Mouse (Mus musculus): Measurements from ENCODE around the gene Cmss1. TPM values are rescaled to one million over a fixed set of nuclear protein-coding genes. Genes with fewer than 3 reads are reported as not detected.

Cmss1 gene
- polyA plus RNA-seq, 1 experiment from 2014 or later: 33.9 TPM

- no peak for ATAC-seq (ENCODE audit: low FRiP score, low read depth)
- no peak overlapping the region for H3K27ac ChIP-seq (replicated peaks)
- no peak overlapping the region for H3K4me2 ChIP-seq
- WGBS: 79% methylated on average over 11 of the region's 11 CpGs
- no peaks in the 10 kb centered on the region for H3K36me3 ChIP-seq
- H3K4me1 ChIP-seq (replicated peaks): no peaks in the 10 kb centered on the region
- H3K27me3 ChIP-seq: no peaks in the 10 kb centered on the region
- no peak overlapping the region for H3K9ac ChIP-seq
- H3K9me3 ChIP-seq: no peaks in the 10 kb centered on the region
- no peak overlapping the region for H3K4me3 ChIP-seq
Measured at GRCm38 (mm10) chr16:57336770-57337423, 269.8 kb downstream of the Cmss1 start.

- Histone ChIP-seq H3K9ac (no peak overlapping the region), H3K4me1 (replicated peaks) (no peaks in the 10 kb centered on the region), H3K4me2 (no peak overlapping the region), H3K9me3 (no peaks in the 10 kb centered on the region), H3K4me3 (no peak overlapping the region), H3K36me3 (no peaks in the 10 kb centered on the region), H3K27ac (replicated peaks) (no peak overlapping the region), H3K27me3 (no peaks in the 10 kb centered on the region)
- no peak for ATAC-seq (ENCODE audit: low FRiP score, low read depth)
- WGBS: 87% methylated on average over 7 of the region's 7 CpGs
Measured at GRCm38 (mm10) chr16:57332301-57332700, 274.4 kb downstream of the Cmss1 start.

GRCm38 (mm10) chr16:57330111-57330510, 276.6 kb downstream of the Cmss1 start:
- no peak overlapping the region for H3K4me3 ChIP-seq
- H3K9ac ChIP-seq: no peak overlapping the region
- no peaks in the 10 kb centered on the region for H3K27me3 ChIP-seq
- ATAC-seq (ENCODE audit: low FRiP score, low read depth): no peak
- no peaks in the 10 kb centered on the region for H3K4me1 ChIP-seq (replicated peaks)
- no peak overlapping the region for H3K4me2 ChIP-seq
- no peaks in the 10 kb centered on the region for H3K9me3 ChIP-seq
- no peak overlapping the region for H3K27ac ChIP-seq (replicated peaks)
- WGBS: 85% methylated on average over 2 of the region's 2 CpGs
- no peaks in the 10 kb centered on the region for H3K36me3 ChIP-seq

- Histone ChIP-seq H3K4me3 (no peak overlapping the region), H3K9me3 (no peaks in the 10 kb centered on the region), H3K27me3 (no peaks in the 10 kb centered on the region), H3K36me3 (no peaks in the 10 kb centered on the region), H3K4me2 (no peak overlapping the region), H3K4me1 (replicated peaks) (no peaks in the 10 kb centered on the region), H3K27ac (replicated peaks) (no peak overlapping the region), H3K9ac (no peak overlapping the region)
- WGBS: 77% methylated on average over 8 of the region's 8 CpGs
- no peak for ATAC-seq (ENCODE audit: low FRiP score, low read depth)
Measured at GRCm38 (mm10) chr16:57329028-57329427, 277.6 kb downstream of the Cmss1 start.

GRCm38 (mm10) chr16:57326996-57327395, 279.7 kb downstream of the Cmss1 start:
- Histone ChIP-seq H3K4me2 (no peak overlapping the region), H3K4me1 (replicated peaks) (no peaks in the 10 kb centered on the region), H3K9ac (no peak overlapping the region), H3K27me3 (no peaks in the 10 kb centered on the region), H3K36me3 (no peaks in the 10 kb centered on the region), H3K4me3 (no peak overlapping the region), H3K9me3 (no peaks in the 10 kb centered on the region), H3K27ac (replicated peaks) (no peak overlapping the region)
- ATAC-seq (ENCODE audit: low FRiP score, low read depth): no peak
- 75% methylated on average over 7 of the region's 7 CpGs for WGBS

- Histone ChIP-seq H3K36me3 (no peaks in the 10 kb centered on the region), H3K4me2 (no peak overlapping the region), H3K4me3 (no peak overlapping the region), H3K9ac (no peak overlapping the region), H3K27me3 (no peaks in the 10 kb centered on the region), H3K9me3 (no peaks in the 10 kb centered on the region), H3K27ac (replicated peaks) (no peak overlapping the region), H3K4me1 (replicated peaks) (no peaks in the 10 kb centered on the region)
- ATAC-seq (ENCODE audit: low FRiP score, low read depth): no peak
- WGBS: 67% methylated on average over 7 of the region's 7 CpGs
Measured at GRCm38 (mm10) chr16:57319284-57320124, 287.2 kb downstream of the Cmss1 start.

- no peak overlapping the region for H3K9ac ChIP-seq
- no peaks in the 10 kb centered on the region for H3K27me3 ChIP-seq
- H3K9me3 ChIP-seq: no peaks in the 10 kb centered on the region
- no peaks in the 10 kb centered on the region for H3K36me3 ChIP-seq
- no peaks in the 10 kb centered on the region for H3K4me1 ChIP-seq (replicated peaks)
- no peak overlapping the region for H3K4me2 ChIP-seq
- 86% methylated on average over 8 of the region's 8 CpGs for WGBS
- H3K27ac ChIP-seq (replicated peaks): no peak overlapping the region
- no peak for ATAC-seq (ENCODE audit: low FRiP score, low read depth)
- no peak overlapping the region for H3K4me3 ChIP-seq
Measured at GRCm38 (mm10) chr16:57318637-57319125, 288.0 kb downstream of the Cmss1 start.

GRCm38 (mm10) chr16:57317882-57318636, 288.6 kb downstream of the Cmss1 start:
- ATAC-seq (ENCODE audit: low FRiP score, low read depth): no peak
- Histone ChIP-seq H3K4me3 (no peak overlapping the region), H3K36me3 (no peaks in the 10 kb centered on the region), H3K4me1 (replicated peaks) (no peaks in the 10 kb centered on the region), H3K27me3 (no peaks in the 10 kb centered on the region), H3K9ac (no peak overlapping the region), H3K9me3 (no peaks in the 10 kb centered on the region), H3K4me2 (no peak overlapping the region), H3K27ac (replicated peaks) (no peak overlapping the region)
- 48% methylated on average over 13 of the region's 13 CpGs for WGBS

- 82% methylated on average over 4 of the region's 4 CpGs for WGBS
- no peaks in the 10 kb centered on the region for H3K9me3 ChIP-seq
- ATAC-seq (ENCODE audit: low FRiP score, low read depth): no peak
- H3K4me1 ChIP-seq (replicated peaks): no peaks in the 10 kb centered on the region
- H3K9ac ChIP-seq: no peak overlapping the region
- H3K27me3 ChIP-seq: no peaks in the 10 kb centered on the region
- H3K4me3 ChIP-seq: no peak overlapping the region
- no peak overlapping the region for H3K27ac ChIP-seq (replicated peaks)
- no peak overlapping the region for H3K4me2 ChIP-seq
- no peaks in the 10 kb centered on the region for H3K36me3 ChIP-seq
Measured at GRCm38 (mm10) chr16:57317127-57317526, 289.5 kb downstream of the Cmss1 start.

- no peak for ATAC-seq (ENCODE audit: low FRiP score, low read depth)
- H3K9me3 ChIP-seq: no peaks in the 10 kb centered on the region
- no peaks in the 10 kb centered on the region for H3K4me1 ChIP-seq (replicated peaks)
- H3K36me3 ChIP-seq: no peaks in the 10 kb centered on the region
- no peak overlapping the region for H3K27ac ChIP-seq (replicated peaks)
- no peak overlapping the region for H3K4me2 ChIP-seq
- WGBS: 92% methylated on average over 9 of the region's 9 CpGs
- no peaks in the 10 kb centered on the region for H3K27me3 ChIP-seq
- H3K9ac ChIP-seq: no peak overlapping the region
- H3K4me3 ChIP-seq: no peak overlapping the region
Measured at GRCm38 (mm10) chr16:57315026-57315425, 291.6 kb downstream of the Cmss1 start.

GRCm38 (mm10) chr16:57314236-57314635, 292.4 kb downstream of the Cmss1 start:
- Histone ChIP-seq H3K4me2 (no peak overlapping the region), H3K9ac (no peak overlapping the region), H3K27ac (replicated peaks) (no peak overlapping the region), H3K27me3 (no peaks in the 10 kb centered on the region), H3K9me3 (no peaks in the 10 kb centered on the region), H3K4me3 (no peak overlapping the region), H3K4me1 (replicated peaks) (no peaks in the 10 kb centered on the region), H3K36me3 (no peaks in the 10 kb centered on the region)
- ATAC-seq (ENCODE audit: low FRiP score, low read depth): no peak
- 87% methylated on average over 3 of the region's 3 CpGs for WGBS

- 86% methylated on average over 3 of the region's 3 CpGs for WGBS
- no peaks in the 10 kb centered on the region for H3K27me3 ChIP-seq
- no peaks in the 10 kb centered on the region for H3K36me3 ChIP-seq
- no peaks in the 10 kb centered on the region for H3K4me1 ChIP-seq (replicated peaks)
- no peak overlapping the region for H3K9ac ChIP-seq
- ATAC-seq (ENCODE audit: low FRiP score, low read depth): no peak
- H3K9me3 ChIP-seq: no peaks in the 10 kb centered on the region
- H3K4me3 ChIP-seq: no peak overlapping the region
- H3K27ac ChIP-seq (replicated peaks): no peak overlapping the region
- no peak overlapping the region for H3K4me2 ChIP-seq
Measured at GRCm38 (mm10) chr16:57313487-57313886, 293.2 kb downstream of the Cmss1 start.
